Mouse (Mus musculus): ENCODE measurements around the gene Olfr523. TPM values are rescaled to one million over a fixed set of nuclear protein-coding genes. Genes with fewer than 3 reads are reported as not detected.

The Olfr523 gene
- total RNA-seq, 4 experiments from 2014 or later, result not detected

- no peak for DNase-seq
Observed at GRCm38 (mm10) chr7:140184206-140184605, 11.2 kb downstream of the Olfr523 start.

GRCm38 (mm10) chr7:140186646-140187620, 13.9 kb downstream of the Olfr523 start:
- no peak for DNase-seq

GRCm38 (mm10) chr7:140187721-140188390, 14.8 kb downstream of the Olfr523 start:
- no peak for DNase-seq

- DNase-seq, result no peak
Observed at GRCm38 (mm10) chr7:140188391-140189328, 15.6 kb downstream of the Olfr523 start.

- DNase-seq, result no peak
Observed at GRCm38 (mm10) chr7:140190435-140190834, 17.4 kb downstream of the Olfr523 start.

- no peak for DNase-seq
Observed at GRCm38 (mm10) chr7:140192445-140192844, 19.4 kb downstream of the Olfr523 start.

- no peak for DNase-seq
Observed at GRCm38 (mm10) chr7:140192851-140193250, 19.8 kb downstream of the Olfr523 start.

- DNase-seq, result no peak
Observed at GRCm38 (mm10) chr7:140194031-140194430, 21.0 kb downstream of the Olfr523 start.

- DNase-seq, result no peak
Observed at GRCm38 (mm10) chr7:140196002-140196401, 23.0 kb downstream of the Olfr523 start.

- no peak for DNase-seq
Observed at GRCm38 (mm10) chr7:140201090-140201489, 28.1 kb downstream of the Olfr523 start.

GRCm38 (mm10) chr7:140205864-140206263, 32.8 kb downstream of the Olfr523 start, which contains the start of gene Olfr524:
Olfr524 (minus strand) TSS chr7:140205964.
- DNase-seq, result no peak

GRCm38 (mm10) chr7:140206904-140207303, 33.9 kb downstream of the Olfr523 start:
- no peak for DNase-seq

- DNase-seq, result no peak
Observed at GRCm38 (mm10) chr7:140208153-140208552, 35.1 kb downstream of the Olfr523 start.

- DNase-seq, result no peak
Observed at GRCm38 (mm10) chr7:140208677-140209076, 35.7 kb downstream of the Olfr523 start.

- no peak for DNase-seq
Observed at GRCm38 (mm10) chr7:140213841-140214240, 40.8 kb downstream of the Olfr523 start.

- no peak for DNase-seq
Observed at GRCm38 (mm10) chr7:140217967-140218366, 45.0 kb downstream of the Olfr523 start, which contains the start of gene Cd163l1. Cd163l1 (plus strand) TSS chr7:140218267.

GRCm38 (mm10) chr7:140219268-140219667, 46.3 kb downstream of the Olfr523 start:
- no peak for DNase-seq

- DNase-seq, result no peak
Observed at GRCm38 (mm10) chr7:140220375-140220774, 47.4 kb downstream of the Olfr523 start.

- DNase-seq, result no peak
Observed at GRCm38 (mm10) chr7:140224209-140224608, 51.2 kb downstream of the Olfr523 start.

Data from adrenal gland, adult 8-10 months (tissue).